Mouse (Mus musculus): ENCODE data around the gene Ebf1. TPM values are rescaled to one million over a fixed set of nuclear protein-coding genes. Genes with fewer than 3 reads are reported as not detected.

The Ebf1 gene
- polyA plus RNA-seq, 1 experiment from 2014 or later, result 16.2 TPM

DNA sequence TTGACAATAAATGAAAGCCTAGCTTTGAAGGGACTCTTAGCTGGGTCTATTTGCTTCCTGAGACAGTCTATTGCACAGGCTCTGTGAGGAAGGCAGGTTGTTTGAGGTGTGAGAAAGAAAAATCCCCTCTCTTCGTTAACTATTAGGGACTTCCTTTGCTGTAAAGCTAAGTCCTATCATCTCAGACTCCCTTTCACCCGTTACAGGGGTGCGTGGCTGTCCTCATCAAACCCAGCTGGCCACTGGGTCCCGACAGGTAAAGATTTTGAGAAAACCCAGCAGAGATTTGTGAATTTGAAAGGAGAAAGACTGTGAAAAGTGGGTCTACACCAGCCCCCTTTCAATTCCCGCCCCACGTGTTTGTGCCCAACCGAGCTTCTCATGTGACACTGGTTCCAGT is 127.3 kb downstream of the Ebf1 start:
- Histone ChIP-seq H3K9ac (ENCODE audit: low read length) (no peak overlapping the region), H3K4me2 (ENCODE audit: low read depth, low read length) (no peak overlapping the region), H3K4me3 (ENCODE audit: low read length) (no peak overlapping the region), H3K9me3 (replicated peaks; ENCODE audit: control insufficient read depth, low read length) (no peaks in the 10 kb centered on the region), H3K27me3 (ENCODE audit: control insufficient read depth, insufficient read depth, low read length) (no peaks in the 10 kb centered on the region), H3K4me1 (ENCODE audit: control insufficient read depth, insufficient read depth, low read length) (peaks cover 13% of the 10 kb centered on the region), H3K36me3 (ENCODE audit: control insufficient read depth, insufficient read depth) (no peaks in the 10 kb centered on the region), H3K27ac (ENCODE audit: low read length) (no peak overlapping the region)
- 65% methylated on average over 7 of the region's 7 CpGs for WGBS
- ATAC-seq (replicated peaks; ENCODE audit: extremely low read depth, insufficient read depth, low FRiP score), result no peak

DNA sequence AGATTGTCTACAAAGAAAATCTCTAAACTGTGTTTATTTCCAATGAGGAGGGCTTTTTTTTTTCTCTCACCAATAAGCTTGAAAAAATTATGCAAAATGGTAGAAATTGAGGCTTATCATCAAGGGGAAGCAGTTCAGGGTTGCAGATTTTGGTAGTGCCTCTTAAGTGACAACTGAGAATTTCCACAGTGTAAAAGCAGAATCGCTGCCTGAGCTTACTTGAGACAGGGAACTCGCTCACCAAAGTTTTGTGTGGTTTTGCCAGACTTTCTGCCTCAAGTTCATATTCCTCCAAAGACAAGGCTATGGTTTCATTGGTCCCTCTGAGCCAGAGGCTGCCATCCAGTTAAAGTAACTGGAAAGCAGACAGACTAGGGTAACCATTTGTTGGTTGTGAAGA is 128.8 kb downstream of the Ebf1 start:
- peaks cover 9% of the 10 kb centered on the region for H3K4me1 ChIP-seq (ENCODE audit: control insufficient read depth, insufficient read depth, low read length)
- no peak overlapping the region for H3K4me2 ChIP-seq (ENCODE audit: low read depth, low read length)
- ATAC-seq (replicated peaks; ENCODE audit: extremely low read depth, insufficient read depth, low FRiP score), result no peak
- H3K27me3 ChIP-seq (ENCODE audit: control insufficient read depth, insufficient read depth, low read length), result no peaks in the 10 kb centered on the region
- no peak overlapping the region for H3K9ac ChIP-seq (ENCODE audit: low read length)
- no peaks in the 10 kb centered on the region for H3K36me3 ChIP-seq (ENCODE audit: control insufficient read depth, insufficient read depth)
- 72% methylated on average over 2 of the region's 2 CpGs for WGBS
- no peak overlapping the region for H3K27ac ChIP-seq (ENCODE audit: low read length)
- H3K4me3 ChIP-seq (ENCODE audit: low read length), result no peak overlapping the region
- no peaks in the 10 kb centered on the region for H3K9me3 ChIP-seq (replicated peaks; ENCODE audit: control insufficient read depth, low read length)

DNA sequence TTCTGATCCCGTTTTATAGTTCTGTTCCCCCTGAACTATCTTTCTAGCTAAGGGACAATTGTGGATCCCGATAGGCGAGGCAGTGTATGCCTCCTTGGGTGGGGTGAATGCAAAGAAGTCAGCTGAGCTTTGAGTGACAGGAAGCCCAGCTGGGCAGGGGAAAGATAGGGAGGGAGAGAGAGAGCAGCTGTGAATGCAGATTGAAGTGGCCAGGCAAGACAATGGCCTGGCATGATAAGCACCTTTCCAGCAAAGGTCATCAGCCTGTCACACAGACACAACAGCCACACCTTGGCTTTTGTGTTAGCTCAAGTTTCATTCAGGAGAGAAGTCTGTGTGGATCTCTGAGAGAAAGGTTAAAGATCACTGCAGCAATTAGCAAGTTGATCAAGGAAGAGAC is 129.6 kb downstream of the Ebf1 start:
- Histone ChIP-seq H3K36me3 (ENCODE audit: control insufficient read depth, insufficient read depth) (no peaks in the 10 kb centered on the region), H3K4me2 (ENCODE audit: low read depth, low read length) (no peak overlapping the region), H3K9ac (ENCODE audit: low read length) (no peak overlapping the region), H3K27me3 (ENCODE audit: control insufficient read depth, insufficient read depth, low read length) (no peaks in the 10 kb centered on the region), H3K4me3 (ENCODE audit: low read length) (no peak overlapping the region), H3K4me1 (ENCODE audit: control insufficient read depth, insufficient read depth, low read length) (peaks cover 4% of the 10 kb centered on the region), H3K27ac (ENCODE audit: low read length) (no peak overlapping the region), H3K9me3 (replicated peaks; ENCODE audit: control insufficient read depth, low read length) (no peaks in the 10 kb centered on the region)
- WGBS, result 21% methylated on average over 3 of the region's 3 CpGs
- peak; percentile 63 for ATAC-seq (replicated peaks; ENCODE audit: extremely low read depth, insufficient read depth, low FRiP score)

DNA sequence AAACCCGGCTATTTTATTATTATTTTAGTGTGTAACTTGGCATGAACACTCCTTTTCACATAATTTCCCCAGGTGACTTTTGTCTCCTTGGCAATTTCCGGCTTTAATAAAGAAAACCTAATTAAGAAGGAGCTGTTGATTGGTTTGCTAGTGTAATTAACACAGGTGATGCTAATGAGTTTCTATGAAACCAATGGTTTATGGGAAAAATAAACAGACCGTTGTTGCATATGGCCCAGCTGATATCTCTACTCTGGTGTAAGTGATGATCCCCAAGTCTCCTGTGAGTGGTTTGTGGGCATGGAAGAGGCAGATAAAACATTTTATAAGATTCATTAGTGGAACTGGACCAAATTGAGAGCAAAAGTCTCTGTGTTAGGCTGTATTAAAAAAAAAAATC is 132.2 kb downstream of the Ebf1 start:
- 87% methylated on average over 3 of the region's 3 CpGs for WGBS
- Histone ChIP-seq H3K4me3 (ENCODE audit: low read length) (no peak overlapping the region), H3K4me2 (ENCODE audit: low read depth, low read length) (no peak overlapping the region), H3K4me1 (ENCODE audit: control insufficient read depth, insufficient read depth, low read length) (peaks cover 4% of the 10 kb centered on the region), H3K27ac (ENCODE audit: low read length) (no peak overlapping the region), H3K9ac (ENCODE audit: low read length) (no peak overlapping the region), H3K27me3 (ENCODE audit: control insufficient read depth, insufficient read depth, low read length) (no peaks in the 10 kb centered on the region), H3K9me3 (replicated peaks; ENCODE audit: control insufficient read depth, low read length) (no peaks in the 10 kb centered on the region), H3K36me3 (ENCODE audit: control insufficient read depth, insufficient read depth) (no peaks in the 10 kb centered on the region)
- ATAC-seq (replicated peaks; ENCODE audit: extremely low read depth, insufficient read depth, low FRiP score), result no peak

DNA sequence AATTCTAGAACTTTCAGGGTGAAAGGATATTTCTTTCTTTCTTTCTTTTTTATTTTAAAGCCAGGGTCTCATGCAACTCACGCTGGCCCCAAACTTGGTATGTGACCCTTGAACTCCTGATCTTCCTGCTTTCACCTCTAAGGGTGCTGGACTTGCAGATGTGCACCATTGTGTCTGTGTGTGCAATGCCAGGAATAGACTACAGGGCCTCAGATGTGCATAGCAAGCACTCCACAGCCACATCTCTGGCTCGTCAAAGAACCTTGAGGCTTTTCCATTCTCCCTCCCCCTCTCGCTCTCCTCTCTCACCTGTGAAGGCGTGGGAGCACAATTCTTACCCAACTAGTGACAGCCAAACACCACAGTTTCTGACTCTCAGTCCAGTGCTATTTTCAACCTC is 137.2 kb downstream of the Ebf1 start:
- no peaks in the 10 kb centered on the region for H3K27me3 ChIP-seq (ENCODE audit: control insufficient read depth, insufficient read depth, low read length)
- WGBS, result 62% methylated on average over 4 of the region's 4 CpGs

DNA sequence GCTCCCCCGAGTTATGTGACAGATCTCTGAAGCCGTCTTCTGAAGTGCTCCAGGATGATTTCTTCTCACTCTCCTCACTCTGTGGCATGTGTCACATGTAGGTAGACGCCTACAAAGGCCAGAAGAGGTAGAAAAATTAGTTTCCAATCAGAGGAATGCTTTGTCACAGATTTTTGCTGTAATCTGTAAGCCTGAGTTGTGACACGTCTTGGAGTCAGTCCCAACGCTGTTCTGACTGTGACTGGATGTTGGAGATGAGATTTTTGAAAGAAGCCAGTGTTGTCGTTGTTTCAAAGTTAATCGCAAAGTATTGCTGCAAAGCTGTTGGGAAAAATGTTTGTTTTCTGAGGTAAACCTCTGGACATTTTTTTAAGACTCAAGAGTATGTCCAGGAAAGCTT is 139.2 kb downstream of the Ebf1 start:
- Histone ChIP-seq H3K4me3 (ENCODE audit: low read length) (no peak overlapping the region), H3K9me3 (replicated peaks; ENCODE audit: control insufficient read depth, low read length) (no peaks in the 10 kb centered on the region), H3K27ac (ENCODE audit: low read length) (no peak overlapping the region; the same call in 1 of the 2 replicates), H3K9ac (ENCODE audit: low read length) (no peak overlapping the region), H3K4me2 (ENCODE audit: low read depth, low read length) (no peak overlapping the region), H3K4me1 (ENCODE audit: control insufficient read depth, insufficient read depth, low read length) (peaks cover 9% of the 10 kb centered on the region), H3K36me3 (ENCODE audit: control insufficient read depth, insufficient read depth) (no peaks in the 10 kb centered on the region), H3K27me3 (ENCODE audit: control insufficient read depth, insufficient read depth, low read length) (no peaks in the 10 kb centered on the region)
- 60% methylated on average over 7 of the region's 7 CpGs for WGBS
- no peak for ATAC-seq (replicated peaks; ENCODE audit: extremely low read depth, insufficient read depth, low FRiP score)

More for the DNA sequence above, 137.2 kb downstream of the Ebf1 start:
- Histone ChIP-seq H3K4me2 (ENCODE audit: low read depth, low read length) (no peak overlapping the region), H3K4me1 (ENCODE audit: control insufficient read depth, insufficient read depth, low read length) (no peaks in the 10 kb centered on the region), H3K36me3 (ENCODE audit: control insufficient read depth, insufficient read depth) (no peaks in the 10 kb centered on the region), H3K9me3 (replicated peaks; ENCODE audit: control insufficient read depth, low read length) (no peaks in the 10 kb centered on the region), H3K27ac (ENCODE audit: low read length) (no peak overlapping the region), H3K9ac (ENCODE audit: low read length) (no peak overlapping the region), H3K4me3 (ENCODE audit: low read length) (no peak overlapping the region)
- ATAC-seq (replicated peaks; ENCODE audit: extremely low read depth, insufficient read depth, low FRiP score), result no peak

DNA sequence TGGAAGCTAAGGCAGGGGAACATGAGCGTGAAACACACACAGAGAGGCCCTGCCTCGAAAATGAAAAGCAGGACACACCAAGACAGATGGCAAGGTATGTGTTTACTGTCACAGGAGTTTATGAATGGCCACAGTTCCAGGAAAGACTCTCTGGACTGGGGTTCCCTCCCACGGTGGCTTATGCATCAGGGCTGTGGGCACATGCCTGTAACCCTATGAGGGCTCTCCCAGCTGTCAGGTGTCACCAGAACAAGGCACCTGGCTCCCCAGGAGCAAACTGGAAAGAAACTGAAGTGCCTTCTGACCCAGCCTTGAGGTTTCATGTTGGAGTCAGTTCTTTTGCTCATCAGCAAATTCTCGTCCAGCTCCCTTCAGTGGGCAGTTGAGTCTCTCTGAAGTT is 141.7 kb downstream of the Ebf1 start:
- H3K4me3 ChIP-seq (ENCODE audit: low read length), result no peak overlapping the region
- no peak for ATAC-seq (replicated peaks; ENCODE audit: extremely low read depth, insufficient read depth, low FRiP score)
- H3K4me1 ChIP-seq (ENCODE audit: control insufficient read depth, insufficient read depth, low read length), result peaks cover 14% of the 10 kb centered on the region
- no peaks in the 10 kb centered on the region for H3K36me3 ChIP-seq (ENCODE audit: control insufficient read depth, insufficient read depth)
- no peak overlapping the region for H3K4me2 ChIP-seq (ENCODE audit: low read depth, low read length)
- no peaks in the 10 kb centered on the region for H3K9me3 ChIP-seq (replicated peaks; ENCODE audit: control insufficient read depth, low read length)
- WGBS, result 82% methylated on average over 4 of the region's 4 CpGs
- no peaks in the 10 kb centered on the region for H3K27me3 ChIP-seq (ENCODE audit: control insufficient read depth, insufficient read depth, low read length)
- H3K9ac ChIP-seq (ENCODE audit: low read length), result no peak overlapping the region
- H3K27ac ChIP-seq (ENCODE audit: low read length), result no peak overlapping the region

DNA sequence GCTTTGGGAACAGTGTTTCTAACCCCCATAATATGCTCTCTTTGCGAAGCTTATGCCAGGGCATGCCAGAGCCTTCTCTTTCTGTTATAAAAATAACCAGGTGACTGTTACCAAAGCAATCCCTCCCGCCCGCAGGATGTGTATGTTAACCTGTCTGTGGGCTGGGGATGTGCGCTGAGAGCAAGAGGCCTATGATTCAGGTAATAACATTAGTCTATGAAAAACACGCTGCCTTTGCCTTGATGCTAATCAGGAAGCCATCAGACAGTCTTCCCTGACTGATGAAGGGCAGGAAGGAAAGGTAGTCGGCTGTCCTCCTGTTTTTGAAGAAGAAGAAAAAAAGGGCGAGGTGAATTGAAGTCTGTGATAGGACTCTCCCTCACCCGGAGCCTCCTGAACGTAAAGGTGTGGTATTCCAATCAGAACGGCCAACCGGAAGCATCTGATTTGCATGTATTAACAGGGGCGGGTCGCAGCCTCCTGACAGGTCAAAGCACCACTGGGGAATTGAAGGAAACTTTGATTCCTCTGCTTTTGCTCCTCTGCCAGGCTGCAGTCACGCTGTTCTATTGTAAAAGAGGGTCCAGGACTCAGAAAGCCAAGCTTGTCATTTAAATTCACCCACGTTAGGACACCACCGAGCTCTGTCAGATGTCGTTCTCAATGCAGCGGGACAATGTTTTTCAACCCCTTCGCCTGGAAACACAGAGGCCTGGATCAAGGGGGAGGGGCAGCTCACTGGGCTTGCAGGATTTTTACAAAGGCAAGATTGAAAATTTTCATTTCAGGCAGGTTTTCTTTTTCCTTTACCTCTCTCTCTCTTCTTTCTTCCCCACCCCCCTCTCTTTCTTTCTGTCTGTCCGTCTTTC is 144.2 kb downstream of the Ebf1 start:
- peak overlapping the region; percentile 20 for H3K4me3 ChIP-seq (ENCODE audit: low read length)
- WGBS, result 21% methylated on average over 20 of the region's 20 CpGs
- peak overlapping the region; percentile 52 for H3K4me2 ChIP-seq (ENCODE audit: low read depth, low read length)
- H3K27me3 ChIP-seq (ENCODE audit: control insufficient read depth, insufficient read depth, low read length), result no peaks in the 10 kb centered on the region
- peaks cover 14% of the 10 kb centered on the region for H3K4me1 ChIP-seq (ENCODE audit: control insufficient read depth, insufficient read depth, low read length)
- ATAC-seq (replicated peaks; ENCODE audit: extremely low read depth, insufficient read depth, low FRiP score), result no peak
- no peak overlapping the region for H3K27ac ChIP-seq (ENCODE audit: low read length)
- no peaks in the 10 kb centered on the region for H3K9me3 ChIP-seq (replicated peaks; ENCODE audit: control insufficient read depth, low read length)
- peak overlapping the region; percentile 44; the same call in 1 of the 2 replicates for H3K9ac ChIP-seq (ENCODE audit: low read length)
- H3K36me3 ChIP-seq (ENCODE audit: control insufficient read depth, insufficient read depth), result no peaks in the 10 kb centered on the region

DNA sequence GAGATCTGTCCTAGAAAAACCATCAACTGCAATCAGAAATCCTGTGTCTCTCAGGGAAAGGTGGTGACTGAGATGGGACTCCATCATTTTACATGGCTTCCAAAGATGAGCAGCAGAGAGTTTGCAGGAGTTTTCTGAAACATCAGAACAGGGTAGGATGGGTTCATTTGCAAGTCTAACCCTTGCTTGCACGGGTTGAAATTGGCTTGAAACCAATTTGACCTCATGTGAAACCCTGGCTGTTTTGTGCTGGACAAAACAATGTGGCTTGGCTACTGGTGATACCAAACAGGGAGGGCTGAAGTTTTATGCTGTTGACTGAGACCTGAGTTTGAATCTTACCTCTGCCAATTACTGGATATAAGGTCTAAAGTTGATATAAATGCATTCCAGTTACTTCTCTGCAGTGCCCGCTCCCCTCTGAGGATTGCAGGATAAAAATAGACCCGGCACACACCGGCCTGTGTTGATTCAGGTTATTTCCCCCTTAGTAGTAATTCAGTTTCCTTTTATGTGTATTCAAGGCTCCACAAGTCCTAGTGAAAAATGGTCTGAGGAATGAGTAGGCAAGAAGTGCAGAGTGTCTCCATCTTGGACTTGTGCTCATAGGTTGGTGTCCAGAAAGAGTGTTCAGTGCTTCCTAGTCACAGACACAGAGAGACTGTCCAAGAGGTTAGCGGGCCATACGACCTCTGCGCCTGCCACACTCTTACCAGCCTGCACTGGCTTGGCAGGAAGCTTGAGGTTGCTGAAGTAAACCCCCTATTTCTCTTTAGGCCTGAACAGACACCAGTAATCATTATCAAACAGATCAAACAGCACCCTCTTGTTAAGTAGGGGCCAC is 147.1 kb downstream of the Ebf1 start:
- ATAC-seq (replicated peaks; ENCODE audit: extremely low read depth, insufficient read depth, low FRiP score), result no peak
- Histone ChIP-seq H3K27ac (ENCODE audit: low read length) (no peak overlapping the region), H3K36me3 (ENCODE audit: control insufficient read depth, insufficient read depth) (no peaks in the 10 kb centered on the region), H3K9me3 (replicated peaks; ENCODE audit: control insufficient read depth, low read length) (no peaks in the 10 kb centered on the region), H3K4me3 (ENCODE audit: low read length) (no peak overlapping the region), H3K9ac (ENCODE audit: low read length) (no peak overlapping the region), H3K27me3 (ENCODE audit: control insufficient read depth, insufficient read depth, low read length) (no peaks in the 10 kb centered on the region), H3K4me1 (ENCODE audit: control insufficient read depth, insufficient read depth, low read length) (peaks cover 19% of the 10 kb centered on the region), H3K4me2 (ENCODE audit: low read depth, low read length) (no peak overlapping the region)
- WGBS, result 52% methylated on average over 7 of the region's 7 CpGs
